Mouse (Mus musculus): Measurements from ENCODE around the gene Rhof.

Gene Rhof

DNA sequence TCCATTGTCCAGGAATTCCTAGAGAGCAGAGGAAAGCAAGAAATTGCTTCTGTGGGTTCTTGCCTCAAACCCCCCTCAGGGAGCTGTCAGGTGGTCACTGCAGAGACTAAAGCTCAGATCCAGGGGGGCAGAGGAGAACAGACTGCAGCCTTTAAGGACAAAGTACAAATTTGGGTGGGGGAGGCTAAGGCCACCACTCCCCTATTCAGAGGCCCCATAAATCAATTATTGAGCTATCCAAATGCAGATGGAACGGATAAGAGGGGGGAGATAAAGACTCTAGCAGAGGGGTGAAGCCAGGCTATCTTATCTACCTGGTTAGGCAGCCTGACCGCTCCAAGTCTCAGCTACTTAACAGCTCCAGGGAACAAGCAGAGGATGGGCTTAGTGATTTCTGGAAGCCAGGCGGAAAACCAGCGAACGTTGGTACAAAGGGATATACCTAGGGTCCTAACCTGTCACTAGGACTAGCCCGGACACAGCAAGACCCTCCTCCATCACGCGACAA is 2.4 kb upstream of the Rhof start:
- DNase-seq, result no peak

DNA sequence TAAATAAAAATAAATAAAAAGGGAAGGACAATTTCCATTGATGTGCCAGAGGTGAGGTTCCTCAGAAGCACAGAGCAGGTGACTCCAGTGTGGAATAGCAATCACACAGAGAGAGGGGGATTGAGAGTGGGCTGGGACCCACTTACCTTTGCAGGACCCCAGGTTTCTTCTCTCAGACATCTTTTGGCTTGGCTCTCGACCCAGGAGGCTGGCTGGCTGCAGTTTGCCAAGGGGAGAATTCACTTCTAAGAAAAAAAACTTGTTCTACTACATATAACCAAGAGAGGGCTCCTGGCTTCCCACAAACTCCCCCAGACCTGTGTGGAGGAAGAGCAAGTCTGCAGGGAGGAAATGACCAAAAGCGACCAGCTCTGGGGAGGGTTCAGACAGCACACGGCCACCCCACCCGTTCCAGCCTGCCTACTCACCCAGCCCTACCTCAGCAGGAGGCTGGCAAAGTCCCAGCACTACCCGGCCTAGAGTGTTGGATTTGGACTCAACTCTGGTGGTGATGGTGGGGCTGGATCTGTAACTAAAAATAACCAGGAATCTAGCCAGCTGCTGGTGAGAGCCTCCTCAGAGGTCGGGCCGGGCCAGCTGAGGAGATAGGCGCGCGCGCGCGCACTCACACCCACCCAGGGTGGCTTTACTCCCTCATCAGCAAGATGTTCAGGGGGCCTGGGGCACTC is 1.8 kb upstream of the Rhof start:
- DNase-seq, result peak; percentile 80

DNA sequence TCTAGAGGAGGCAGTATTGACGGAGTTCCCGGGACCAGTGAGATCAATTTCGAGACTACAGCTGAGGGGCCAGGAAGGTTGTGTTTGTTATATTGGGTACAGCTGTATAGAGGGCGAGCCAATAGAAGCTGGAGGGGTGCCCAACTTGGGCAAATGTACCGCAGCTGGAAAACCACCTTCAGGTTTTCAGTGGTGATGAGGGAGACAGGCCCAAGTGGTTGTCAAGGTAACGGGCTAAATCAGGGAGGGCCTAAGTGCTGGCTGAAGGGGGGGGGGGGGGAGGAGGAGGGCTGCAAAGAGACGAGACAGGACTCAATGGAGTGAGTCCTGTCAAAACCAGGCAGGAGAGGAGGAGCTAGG is 1.3 kb upstream of the Rhof start:
- DNase-seq, result no peak

DNA sequence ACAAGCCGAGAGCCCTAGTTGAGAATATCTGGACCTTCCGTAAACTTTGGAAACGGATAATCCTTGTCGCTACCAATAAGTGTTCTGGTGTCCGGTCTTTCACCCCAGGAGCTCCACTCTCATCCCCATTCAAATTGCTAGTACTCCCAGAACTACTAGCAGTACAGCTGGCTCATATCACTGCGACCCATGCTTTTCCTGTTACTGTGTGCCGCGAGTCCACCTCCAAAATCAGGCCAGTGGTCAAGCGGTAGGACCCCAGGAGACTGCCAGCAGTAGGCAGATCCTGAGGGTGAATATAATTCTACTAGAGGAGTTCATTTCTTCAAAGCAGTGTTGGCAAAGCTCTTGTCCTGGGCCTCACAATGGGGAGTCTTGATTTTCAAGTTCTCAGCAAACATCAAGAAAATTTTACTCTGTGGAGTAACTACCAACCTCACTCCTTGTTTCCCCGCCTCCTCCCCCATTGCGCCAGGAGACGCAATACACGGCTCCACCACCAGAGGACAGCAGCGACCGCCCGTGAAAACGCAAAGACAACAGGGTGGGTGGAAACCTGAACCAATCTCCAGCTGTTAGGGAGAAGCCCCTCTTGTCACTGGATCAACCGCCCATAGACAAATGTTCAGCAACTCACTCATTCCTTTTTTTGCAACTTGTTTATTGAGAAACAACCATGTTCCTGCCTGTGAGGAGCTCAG is 741 bp upstream of the Rhof start:
- peak; percentile 93 for DNase-seq

DNA sequence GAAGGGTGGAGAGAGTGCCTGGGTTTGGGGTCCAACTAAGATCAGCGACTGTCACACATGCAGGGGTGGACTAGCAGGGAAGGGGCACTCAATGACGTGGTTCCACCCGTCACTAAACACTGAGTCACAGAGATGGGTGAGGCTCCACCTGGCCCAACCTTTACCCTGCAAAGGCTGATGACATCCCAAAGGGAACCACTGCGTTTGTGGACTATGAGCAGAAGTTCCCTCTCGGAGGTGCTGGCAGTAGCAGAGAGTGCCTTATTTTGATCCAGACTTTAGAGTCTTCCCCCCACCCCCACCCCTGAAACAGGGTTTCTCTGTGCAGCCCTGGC is 1.7 kb downstream of the Rhof start:
- no peak for DNase-seq

DNA sequence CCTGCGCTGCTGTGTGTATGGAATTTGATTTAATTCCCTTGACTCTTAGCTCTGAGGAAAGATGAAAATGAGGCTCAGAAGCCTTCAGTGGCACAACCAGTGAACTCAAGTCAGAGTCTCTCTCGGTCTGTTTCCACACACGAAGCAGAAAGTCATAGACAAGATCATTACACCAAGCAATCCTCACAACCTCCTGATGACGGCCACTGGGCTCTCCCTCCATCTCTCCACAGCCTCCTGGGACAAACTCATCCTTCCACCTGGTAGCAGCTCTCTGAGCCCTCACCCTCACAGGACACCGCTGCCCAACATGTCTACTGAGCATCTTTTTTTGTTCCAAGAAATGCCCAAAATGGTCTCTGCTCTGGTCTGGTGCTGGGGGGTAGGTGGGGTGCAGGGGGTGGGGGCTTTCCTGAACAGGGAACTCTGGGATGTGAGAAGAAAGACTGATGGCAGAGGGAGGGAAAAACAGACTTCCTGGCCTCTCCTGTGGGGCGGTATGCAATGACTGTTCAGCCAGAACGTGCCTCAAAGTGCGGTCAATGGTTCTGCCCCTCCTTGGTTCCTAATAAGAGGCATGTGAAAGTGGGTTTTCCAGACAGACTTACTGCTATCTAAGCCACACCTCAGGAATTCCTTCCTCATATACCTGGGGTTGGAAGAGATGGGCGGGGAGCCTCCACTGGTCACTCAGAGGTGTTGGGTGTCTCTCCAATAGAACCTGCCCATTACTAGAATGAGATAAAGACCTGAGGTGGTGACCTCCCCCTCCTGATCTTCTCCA is 2.3 kb downstream of the Rhof start:
- DNase-seq, result no peak

DNA sequence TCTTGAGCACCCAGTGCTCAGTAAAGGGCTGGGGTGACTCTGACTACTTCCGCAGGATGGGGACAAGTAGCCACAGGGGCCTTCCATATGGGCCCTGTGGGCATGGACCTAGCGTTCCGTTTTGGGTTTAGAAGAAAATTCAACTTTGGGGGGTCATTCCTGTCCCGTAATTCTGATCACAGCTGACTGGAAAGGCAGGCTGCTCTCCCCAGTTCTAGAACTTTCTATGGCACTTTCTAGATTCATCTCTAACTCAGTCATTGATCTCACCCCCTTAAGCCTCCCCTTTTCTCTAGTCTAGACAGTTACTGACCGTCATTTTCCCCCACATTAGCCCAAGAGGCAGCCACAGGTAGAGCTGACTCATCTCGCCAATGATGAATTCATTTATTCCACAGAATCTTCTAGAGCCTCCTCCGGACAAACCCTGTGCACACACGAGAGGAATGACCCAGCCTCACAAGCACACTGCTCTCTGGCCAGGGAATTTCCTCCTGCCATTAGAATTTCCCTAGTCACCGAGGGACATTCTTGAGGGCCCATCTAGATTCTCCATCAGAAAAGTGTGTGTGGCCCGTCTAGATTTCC is 3.2 kb downstream of the Rhof start:
- DNase-seq, result no peak

DNA sequence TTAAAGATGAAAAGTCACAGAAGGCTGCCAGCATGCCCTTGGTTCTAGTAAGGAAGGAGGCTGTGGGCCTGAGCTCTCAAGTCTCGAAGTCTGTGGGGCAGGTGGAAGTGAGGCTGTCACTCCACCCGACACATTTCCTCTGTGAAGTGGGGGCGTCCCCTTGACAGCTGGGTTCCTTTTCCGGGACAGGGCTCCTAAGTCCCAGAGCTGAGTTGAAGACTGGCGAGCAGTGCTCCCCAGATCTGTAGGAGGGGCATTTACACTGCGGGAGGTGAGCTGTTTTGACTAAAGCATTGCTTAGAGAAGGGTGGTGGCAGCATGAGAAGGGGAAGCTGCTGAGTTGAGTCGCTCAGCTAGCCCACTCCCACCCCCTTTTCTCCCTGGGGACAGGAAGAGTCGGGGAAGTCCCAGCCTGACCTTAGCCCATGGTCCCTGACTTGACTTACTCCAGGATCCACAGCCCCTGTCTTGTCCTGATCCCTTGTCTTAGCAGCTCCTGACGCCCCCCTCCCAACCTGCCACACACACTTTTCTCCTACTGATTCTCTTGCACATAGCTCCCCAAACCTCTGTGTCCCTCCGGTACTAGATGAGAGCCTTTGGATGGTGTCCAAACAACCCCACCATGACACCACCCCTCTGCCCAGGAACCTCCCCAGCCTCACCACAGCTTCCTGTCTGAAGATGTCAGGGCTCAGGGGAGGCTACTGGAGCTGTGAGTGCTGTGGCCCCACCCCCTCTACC is 3.9 kb downstream of the Rhof start:
- peak; percentile 32 for DNase-seq

DNA sequence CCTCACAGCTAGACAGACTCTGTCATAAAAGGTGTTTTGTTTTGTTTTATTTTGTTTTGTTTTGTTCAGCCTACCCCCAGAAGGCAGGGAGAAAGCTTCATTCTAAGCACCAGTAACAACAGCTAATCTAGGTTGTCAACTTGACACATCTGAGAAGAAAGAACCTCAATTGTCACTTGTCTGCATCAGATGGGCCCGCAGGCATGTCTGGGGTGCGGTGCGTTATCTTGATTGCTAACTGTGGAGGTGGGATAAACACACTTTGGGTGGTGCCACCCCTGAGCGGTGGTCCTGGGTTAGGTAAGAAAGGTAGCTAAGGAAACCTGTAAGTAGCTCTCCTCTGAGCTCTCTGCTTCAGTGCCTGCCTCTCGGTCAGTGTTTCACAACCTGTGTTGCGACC is 5.5 kb downstream of the Rhof start:
- DNase-seq, result peak; percentile 10

DNA sequence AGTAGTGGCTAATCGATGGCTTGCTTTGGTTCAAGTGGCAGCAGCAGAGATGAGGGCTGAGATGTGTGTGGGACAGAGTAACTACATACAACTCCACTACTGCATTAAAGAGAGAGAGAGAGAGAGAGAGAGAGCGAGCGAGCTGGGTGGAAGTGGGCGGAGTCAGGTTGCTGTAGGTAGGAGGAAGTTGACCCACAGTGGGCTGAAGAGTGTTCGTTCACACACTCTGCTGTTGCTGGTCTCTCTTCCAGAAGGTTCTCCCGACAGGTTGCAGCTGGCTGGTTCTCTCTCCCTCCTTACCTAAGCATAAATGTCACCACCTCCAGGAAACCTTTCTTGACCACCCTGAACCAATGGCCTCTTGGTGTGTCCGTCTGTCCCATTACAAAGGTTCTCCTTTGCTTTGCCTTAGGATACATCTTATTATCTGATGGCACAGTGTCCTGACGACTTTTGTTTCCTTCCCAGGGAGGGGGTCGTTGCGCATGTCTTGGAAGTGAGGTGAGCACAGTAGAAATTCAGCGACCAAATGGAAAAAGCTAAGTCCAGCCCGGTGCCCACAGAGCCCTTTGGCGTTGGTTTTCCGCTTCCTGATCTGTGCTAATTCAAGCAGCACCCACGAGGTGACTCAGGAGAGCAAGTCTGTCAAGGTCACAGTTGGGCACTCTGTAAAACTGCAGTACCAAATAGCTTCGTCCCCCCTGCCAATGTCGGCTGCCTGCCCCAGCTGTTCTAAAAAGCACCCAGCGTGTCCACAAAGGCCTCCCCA is 6.7 kb downstream of the Rhof start:
- peak; percentile 15 for DNase-seq

DNA sequence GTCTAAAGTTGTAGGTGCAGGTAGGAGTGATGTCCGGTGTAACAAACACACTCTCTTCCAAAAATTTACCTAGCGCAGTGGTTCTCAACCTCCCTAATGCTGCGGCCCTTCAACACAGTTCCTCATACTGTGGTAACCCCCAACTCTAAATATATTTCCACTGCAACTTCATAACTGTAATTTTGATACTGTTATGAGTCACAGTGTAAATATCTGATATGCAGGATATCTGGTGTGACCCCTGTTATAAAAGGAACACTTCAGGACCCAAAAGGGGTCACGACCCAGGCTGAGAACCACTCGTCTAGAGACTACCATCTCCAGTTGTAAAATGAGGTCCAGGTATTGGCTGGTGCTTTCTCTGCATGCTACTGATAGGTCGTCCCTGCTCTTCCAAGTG is 7.4 kb downstream of the Rhof start:
- DNase-seq, result no peak

DNA sequence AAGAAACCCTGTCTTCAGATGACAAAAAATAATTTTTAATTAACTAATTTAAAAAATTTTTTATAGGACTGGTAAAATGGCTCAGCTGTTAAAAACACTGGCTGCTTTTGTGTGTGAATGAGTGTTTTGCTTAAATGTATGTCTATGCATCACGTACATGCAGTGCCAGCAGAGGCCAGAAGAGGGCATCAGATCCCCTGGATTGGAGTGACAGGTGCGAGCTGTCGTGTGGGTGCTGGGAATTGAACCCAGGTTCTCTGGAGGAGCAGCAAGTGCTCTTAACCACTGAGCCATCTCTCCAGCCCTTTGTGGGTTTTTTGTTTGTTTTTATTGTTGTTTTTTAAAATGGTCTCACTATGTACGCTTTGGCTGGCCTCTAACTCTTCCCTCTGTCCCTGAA is 10.3 kb downstream of the Rhof start:
- DNase-seq, result peak; percentile 26

DNA sequence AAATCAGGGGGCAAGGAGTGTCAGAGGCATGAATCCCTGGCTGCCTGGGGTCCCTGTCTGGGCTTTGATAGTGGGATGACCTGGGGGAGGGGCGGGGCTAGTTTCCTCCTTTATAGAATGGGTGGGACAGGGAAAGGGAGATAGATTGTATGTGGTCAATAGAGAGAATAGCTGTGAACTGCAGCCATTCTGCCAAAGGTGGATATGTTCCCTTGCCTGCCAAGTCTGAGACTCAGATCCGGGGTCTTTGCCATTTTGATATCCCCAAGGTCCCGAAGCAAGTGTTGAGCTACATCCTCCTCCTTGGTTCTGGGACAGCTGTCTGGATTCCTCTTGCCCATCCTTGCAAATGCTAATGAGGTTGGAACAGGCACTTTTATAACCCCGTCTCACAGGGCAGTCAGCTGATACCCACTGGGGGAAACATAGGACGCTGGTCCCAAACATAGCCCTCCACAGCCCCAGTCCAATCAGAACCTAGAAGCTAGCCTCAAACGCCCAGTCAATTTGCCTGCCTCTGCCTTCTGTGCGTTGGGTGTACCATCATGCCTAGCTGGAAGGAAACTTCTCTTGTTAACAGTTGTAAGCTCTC is 11.8 kb downstream of the Rhof start:
- no peak for DNase-seq

DNA sequence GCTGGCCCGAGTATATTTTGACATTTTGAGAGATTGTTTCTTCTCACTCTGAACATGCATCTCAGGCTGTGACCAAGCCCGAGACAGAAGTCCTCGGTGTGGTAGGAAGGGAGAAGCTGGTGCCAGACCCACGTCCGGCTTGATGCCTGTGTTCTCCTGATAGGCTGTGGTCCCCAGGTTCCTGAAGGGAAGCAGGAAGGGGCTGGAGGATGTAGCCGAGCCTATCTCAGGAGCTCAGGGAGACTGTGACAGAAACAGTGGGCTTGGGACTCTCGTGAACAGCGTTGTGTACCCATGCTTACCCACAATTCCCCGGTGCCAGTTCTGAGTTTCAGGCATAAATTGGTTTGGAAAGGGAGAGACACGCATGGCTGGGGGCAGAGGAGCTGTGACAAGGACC is 13.7 kb downstream of the Rhof start:
- DNase-seq, result peak; percentile 17

DNA sequence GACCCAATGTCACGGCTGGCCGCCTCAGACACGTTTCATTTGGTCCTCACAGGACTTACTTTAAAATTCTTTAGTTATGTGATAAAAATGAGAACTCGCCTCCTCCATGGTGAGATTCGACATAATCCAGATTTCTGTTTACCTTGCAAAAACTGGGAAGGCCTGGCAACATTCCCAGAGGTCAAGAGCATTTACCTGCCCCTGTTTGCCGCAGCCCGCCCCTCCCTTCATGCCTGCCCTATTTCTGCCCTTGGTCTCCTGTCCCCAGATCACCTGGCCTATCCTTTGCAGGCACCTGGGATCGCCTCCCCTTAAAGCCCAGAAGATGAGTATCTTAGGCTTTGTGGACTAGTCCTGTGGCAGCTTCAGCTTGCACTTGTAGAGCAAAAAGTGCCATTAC is 14.7 kb downstream of the Rhof start:
- no peak for DNase-seq

DNA sequence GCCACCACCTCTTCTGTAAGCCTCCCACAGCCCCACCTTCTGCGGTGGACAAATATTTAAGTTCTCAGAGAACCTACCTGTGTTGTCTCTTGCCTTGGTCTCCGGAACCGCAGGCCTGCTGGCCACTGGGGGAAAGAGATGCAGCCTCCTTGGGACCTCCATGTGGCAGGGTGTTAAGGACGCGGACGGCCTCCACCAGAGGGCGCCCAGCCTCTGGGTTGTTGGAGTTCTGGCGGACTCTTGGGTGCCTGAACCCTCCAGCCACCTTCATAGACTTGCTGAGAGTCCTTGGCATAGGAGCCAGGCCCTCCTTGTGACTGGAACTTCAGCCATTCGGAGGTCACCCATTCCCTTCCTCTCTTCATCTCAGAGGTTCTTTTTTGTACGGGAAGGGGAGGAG is 15.2 kb downstream of the Rhof start:
- peak; percentile 77 for DNase-seq

DNA sequence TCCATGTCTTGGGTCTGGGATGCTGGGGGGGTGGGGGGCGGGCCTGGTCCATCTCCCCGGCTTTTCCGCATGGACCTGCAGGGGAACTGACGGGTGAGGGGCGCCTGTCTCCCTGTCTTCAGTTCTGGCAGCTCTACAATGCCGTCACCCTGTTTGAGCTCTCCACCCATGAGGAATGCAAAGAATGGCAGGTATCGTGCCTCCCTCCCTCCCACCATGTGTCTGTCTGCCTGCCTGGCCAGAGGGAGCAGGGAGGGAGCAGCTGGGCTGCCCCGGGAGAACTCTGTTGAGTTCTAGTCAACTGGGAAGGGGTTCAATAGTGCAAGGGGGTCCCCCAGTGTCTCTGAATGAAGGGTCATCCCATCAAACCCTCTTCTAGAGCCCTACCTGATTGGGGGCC is 16.4 kb downstream of the Rhof start:
- DNase-seq, result no peak

DNA sequence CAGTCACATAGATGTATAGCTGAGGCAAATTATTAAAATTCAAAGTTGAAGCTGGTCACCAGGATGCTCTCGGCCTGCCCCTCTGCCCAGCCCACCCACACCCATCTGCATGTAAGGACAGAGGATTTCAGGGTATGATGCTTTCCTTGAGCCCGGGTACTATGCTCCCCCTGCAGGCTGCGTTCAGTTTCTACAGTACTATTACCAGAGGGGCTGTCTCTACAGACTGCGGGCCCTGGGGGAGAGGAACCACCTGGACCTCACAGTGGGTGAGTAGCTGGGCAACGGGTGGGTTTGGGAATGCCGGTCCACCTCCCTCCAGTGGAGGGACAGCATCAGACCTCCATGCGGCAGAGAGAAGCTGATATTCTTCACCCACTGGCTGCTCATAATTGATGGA is 17.6 kb downstream of the Rhof start:
- no peak for DNase-seq

DNA sequence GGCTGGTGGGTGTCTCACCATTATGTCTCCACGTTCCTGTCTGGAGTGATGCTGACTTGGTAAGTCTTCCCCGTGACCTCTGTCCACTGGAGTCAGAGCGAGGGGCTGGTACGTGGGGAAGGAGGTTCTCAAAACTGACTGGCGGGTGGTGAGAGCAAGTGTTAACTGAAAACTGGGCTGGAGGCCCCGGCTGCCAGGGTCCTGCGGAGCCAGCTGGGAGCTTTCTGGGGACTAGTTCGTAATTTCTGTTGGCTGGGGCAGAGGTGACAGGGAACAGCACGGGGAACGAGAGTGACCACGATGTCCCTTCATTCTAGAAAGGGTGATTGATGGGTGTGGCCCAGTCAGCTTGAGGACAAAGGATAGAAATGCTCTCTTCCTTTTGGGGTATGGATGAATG is 18.4 kb downstream of the Rhof start:
- DNase-seq, result no peak

DNA sequence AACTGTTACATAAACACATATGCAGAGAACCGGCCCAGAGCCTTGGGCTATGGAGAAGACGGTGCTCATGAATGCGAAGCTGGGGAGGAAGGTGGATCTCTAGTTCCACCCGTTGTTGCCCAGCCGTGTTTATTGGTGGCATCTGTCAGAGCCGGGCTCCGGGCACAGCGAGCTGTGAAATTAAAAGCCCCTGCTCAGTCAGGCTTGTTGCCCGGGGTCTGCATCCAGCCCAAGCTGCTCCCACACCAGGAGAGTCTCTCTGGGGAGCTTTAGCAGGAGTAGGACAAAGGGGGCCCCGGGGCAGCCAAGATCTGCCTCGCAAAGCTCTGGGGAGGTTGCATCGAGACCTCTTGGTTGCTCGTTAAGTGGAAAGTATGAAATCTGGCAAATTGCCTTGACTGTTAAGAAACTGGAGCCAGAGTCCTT is 22.2 kb downstream of the Rhof start:
- DNase-seq, result no peak

DNA sequence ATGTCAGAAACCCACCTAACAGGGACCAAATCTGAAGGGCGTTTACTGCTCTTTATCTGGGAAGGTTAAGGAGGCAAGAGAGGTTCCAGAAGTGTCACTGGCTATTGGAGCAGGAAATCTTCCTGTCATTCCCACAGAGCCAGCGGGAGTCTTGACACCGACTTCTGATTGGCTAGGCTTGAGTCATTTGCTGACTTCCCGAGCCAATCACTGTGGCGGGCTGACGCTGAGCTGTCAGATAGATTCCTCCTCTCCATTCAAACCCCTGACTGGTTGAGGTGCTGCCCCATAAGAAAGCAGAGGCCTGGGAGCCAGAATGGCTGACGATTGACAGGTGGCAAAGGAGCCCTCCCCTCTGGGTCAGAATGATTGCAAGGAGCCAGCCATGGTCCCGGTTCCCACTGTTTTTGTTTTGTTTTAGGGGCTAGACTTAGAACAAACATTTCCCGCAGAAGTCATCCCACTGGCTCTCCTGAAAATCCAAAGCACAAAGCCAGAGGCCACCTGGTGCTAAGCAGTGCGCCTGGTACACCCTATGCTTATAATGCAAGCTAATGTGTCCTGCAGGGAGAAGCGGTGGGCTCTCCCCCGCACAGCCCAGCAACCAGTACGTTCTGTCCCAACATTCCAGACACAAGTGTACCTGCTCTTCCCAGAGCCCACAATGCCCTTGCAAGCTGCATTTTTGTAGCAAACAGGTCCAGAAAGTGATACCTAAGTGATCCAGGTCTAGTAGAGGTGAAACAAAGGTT is 22.9 kb downstream of the Rhof start:
- DNase-seq, result peak; percentile 56

All from cerebellum, adult 9-10 months (tissue).